Mouse (Mus musculus) liver, adult 2 months (tissue): ENCODE results near the gene Ccdc180.

Source experiments
- CTCF ChIP-seq: fragments of 200-500 bp; IDR thresholded peaks from 2 replicates; pipeline ENCODE4 v1.5.1; 2011; ENCODE audit warnings: low read depth, low read length, control low read depth
- POLR2A ChIP-seq: fragments of 200-500 bp; IDR thresholded peaks from 2 replicates; pipeline ENCODE4 v1.6.1; 2011; ENCODE audit warnings: low read length, control low read depth; ENCODE audit not compliant: insufficient read depth; ENCODE audit errors: extremely low read depth

DNA sequence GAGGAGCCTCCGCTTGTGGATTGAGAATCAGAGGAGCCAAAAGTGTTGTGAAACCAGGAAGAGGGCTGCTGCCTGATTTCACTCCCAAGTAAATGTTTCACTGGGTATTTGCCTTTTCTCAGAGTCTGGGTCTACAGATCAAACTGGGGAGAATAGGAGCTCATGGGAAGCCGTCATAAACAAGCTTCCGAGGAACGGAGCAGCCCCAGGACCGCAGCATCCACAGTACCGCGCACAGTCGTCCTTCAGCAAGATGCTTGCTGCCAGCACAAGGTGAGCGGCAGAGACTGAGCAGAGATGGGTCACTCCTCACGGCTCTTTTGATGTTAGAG lies 41.3 kb upstream of the Ccdc180 start:
- TF ChIP-seq CTCF (no peak), POLR2A (peak; percentile 53; the same call in 1 of the 2 replicates)
